Mouse (Mus musculus): ENCODE measurements at regions not wholly inside any gene's neighbourhood (a gene's known extent, or its start where the extent isn't known, plus 50 kb on each side); places are given as distances from the start of the nearest gene placed in this dataset.

DNA sequence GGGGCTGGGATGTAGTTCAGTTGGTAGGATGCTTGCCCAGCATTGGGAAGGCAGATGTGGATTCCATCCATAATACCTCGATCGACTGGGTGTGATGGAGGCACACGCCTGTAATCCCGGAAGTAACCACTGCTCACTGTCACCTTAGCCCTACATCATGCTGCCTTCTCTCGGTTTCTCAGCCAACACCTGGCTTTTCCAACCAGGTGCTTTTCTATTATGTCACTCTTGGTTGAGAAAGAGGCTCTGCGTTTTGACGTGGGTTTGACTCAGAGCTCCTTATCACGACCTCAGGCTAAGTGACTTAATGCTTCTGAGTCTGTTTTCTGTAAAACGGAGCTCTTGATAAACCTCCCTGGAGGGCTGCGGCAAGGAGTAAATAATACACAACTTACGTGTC lies 126.2 kb upstream of the Adgrl2 start:
- TF ChIP-seq NANOG (IDR thresholded peaks at IDR 0.05; ENCODE audit: borderline replicate concordance, low read length) (no peak), CTCF (conservative IDR thresholded peaks at IDR 0.05; ENCODE audit: low read length) (no peak)
